In the genomic region with DNA sequence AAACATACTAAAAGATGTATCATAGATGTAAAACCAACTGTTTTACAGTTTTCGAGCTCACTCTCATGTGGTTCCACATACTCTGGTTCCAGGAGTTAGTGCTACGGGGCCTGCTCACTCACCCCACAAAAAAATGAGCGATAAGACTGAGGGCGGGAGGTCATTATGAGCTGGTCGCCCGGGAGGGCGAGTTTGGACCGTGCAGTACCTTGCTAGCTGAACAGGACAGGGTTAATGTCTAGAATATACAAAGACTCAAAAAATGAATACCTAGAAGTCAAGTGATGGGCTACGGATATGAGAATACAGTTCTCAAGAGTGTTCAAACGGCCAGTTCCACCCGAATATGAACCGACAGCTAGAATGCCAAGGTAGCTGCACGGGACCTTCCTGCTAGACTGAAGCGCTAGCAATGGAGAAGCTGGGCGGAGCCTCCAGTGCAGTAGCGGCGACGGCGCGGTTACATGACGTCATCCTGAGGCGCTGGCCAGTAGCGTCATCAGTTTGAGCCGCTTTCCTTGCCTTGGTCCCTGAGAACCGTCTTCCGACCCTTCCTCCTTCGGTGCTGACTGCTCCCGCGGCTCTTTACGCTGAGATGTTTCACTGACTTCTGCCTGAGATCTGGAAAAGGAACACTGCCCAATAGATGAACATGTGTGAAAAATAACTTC, we compare ENCODE assay signal across 8 mouse cellular contexts. TPM values are rescaled to one million over a fixed set of nuclear protein-coding genes. Genes with fewer than 3 reads are reported as not detected.
DNase-seq lines count a peak whose midpoint lies in the region; ATAC-seq and TF ChIP-seq lines count a peak whose summit lies in the region.

No protein-coding gene starts in this region.

- H3K9ac ChIP-seq in embryonic facial prominence, embryonic 15.5 days: peak overlapping the region; percentile 46
- H3K9ac ChIP-seq in limb, embryonic 14.5 days (ENCODE audit: low read depth, low read length, severe bottlenecking): peak overlapping the region; percentile 75
- peak overlapping the region; percentile 59 for H3K9ac ChIP-seq in midbrain, postnatal 0 days (replicated peaks; ENCODE audit: low read length, poor library complexity, severe bottlenecking)

- H3K9me3 ChIP-seq in embryonic facial prominence, embryonic 15.5 days (replicated peaks): no peaks in the 10 kb centered on the region
- no peaks in the 10 kb centered on the region for H3K9me3 ChIP-seq in limb, embryonic 14.5 days (ENCODE audit: control insufficient read depth, low read length)
- no peaks in the 10 kb centered on the region for H3K9me3 ChIP-seq in midbrain, postnatal 0 days (ENCODE audit: low read length)

- ATAC-seq in embryonic facial prominence, embryonic 15.5 days (ENCODE audit: insufficient number of reproducible peaks, low FRiP score, low TSS enrichment, low read depth): peak; percentile 94
- peak; percentile 98 for ATAC-seq in limb, embryonic 14.5 days (ENCODE audit: low FRiP score, low read depth)
- ATAC-seq in midbrain, postnatal 0 days (ENCODE audit: low FRiP score): peak; percentile 95

- H3K4me3 ChIP-seq in bone marrow, adult 2 months (replicated peaks; ENCODE audit: control insufficient read depth, low read depth, low read length): peak overlapping the region; percentile 60
- peak overlapping the region; percentile 70 for H3K4me3 ChIP-seq in embryonic facial prominence, embryonic 15.5 days (replicated peaks)
- peak overlapping the region; percentile 55 for H3K4me3 ChIP-seq in limb, embryonic 14.5 days (replicated peaks; ENCODE audit: low read length)
- H3K4me3 ChIP-seq in midbrain, postnatal 0 days (ENCODE audit: low read depth, low read length): peak overlapping the region; percentile 46

- peak; percentile 95 for DNase-seq in 416B (ENCODE audit: low read depth)
- DNase-seq in heart, adult 8-10 months (ENCODE audit: low spot score): peak; percentile 94
- DNase-seq in kidney, adult 9 months: peak; percentile 98
- peak; percentile 99 for DNase-seq in limb, embryonic 14.5 days (ENCODE audit: low spot score)
- DNase-seq in midbrain, postnatal 0 days (ENCODE audit: low spot score): peak; percentile 98
- DNase-seq in spleen, postnatal 14 days (ENCODE audit: low spot score in 2 of 2): peak; percentile 77 to 90

- H3K4me2 ChIP-seq in embryonic facial prominence, embryonic 15.5 days (replicated peaks): peak overlapping the region; percentile 92
- peak overlapping the region; percentile 96 for H3K4me2 ChIP-seq in limb, embryonic 14.5 days (replicated peaks; ENCODE audit: low read depth, low read length, severe bottlenecking)
- peak overlapping the region; percentile 78 for H3K4me2 ChIP-seq in midbrain, postnatal 0 days (ENCODE audit: low read depth, low read length, poor library complexity, severe bottlenecking)

- peak; percentile 82; the same call in 1 of the 2 replicates for TF ChIP-seq POLR2A in bone marrow, adult 2 months (IDR thresholded peaks at IDR 0.05; ENCODE audit: borderline replicate concordance, control insufficient read depth, low read depth, low read length)
- TF ChIP-seq POLR2A in limb, embryonic 14.5 days (IDR thresholded peaks at IDR 0.05; ENCODE audit: borderline replicate concordance, extremely low read depth, insufficient read depth, insufficient read length): peak; percentile 97; the same call in 1 of the 2 replicates

- whole genome bisulfite sequencing in bone marrow, adult 2 months: 2% methylated on average over 30 of the region's 30 CpGs
- WGBS in embryonic facial prominence, embryonic 15.5 days: 2% methylated on average over 30 of the region's 30 CpGs
- WGBS in limb, embryonic 14.5 days: 2% methylated on average over 30 of the region's 30 CpGs
- WGBS in midbrain, postnatal 0 days: 2% methylated on average over 30 of the region's 30 CpGs

- H3K4me1 ChIP-seq in bone marrow, adult 2 months (ENCODE audit: control insufficient read depth, insufficient read depth, low read length): peaks cover 1% of the 10 kb centered on the region; the same call in 1 of the 2 replicates
- H3K4me1 ChIP-seq in embryonic facial prominence, embryonic 15.5 days: peaks cover 6% of the 10 kb centered on the region
- peaks cover 4% of the 10 kb centered on the region; the same call in 1 of the 2 replicates for H3K4me1 ChIP-seq in limb, embryonic 14.5 days (ENCODE audit: control insufficient read depth, insufficient read depth, low read length)
- peaks cover 3% of the 10 kb centered on the region for H3K4me1 ChIP-seq in midbrain, postnatal 0 days (ENCODE audit: insufficient read depth, low read length)

- peaks cover 10% of the 10 kb centered on the region; the same call in 1 of the 2 replicates for H3K27me3 ChIP-seq in embryonic facial prominence, embryonic 15.5 days
- H3K27me3 ChIP-seq in limb, embryonic 14.5 days (ENCODE audit: control insufficient read depth, insufficient read depth, low read length): no peaks in the 10 kb centered on the region
- no peaks in the 10 kb centered on the region for H3K27me3 ChIP-seq in midbrain, postnatal 0 days (ENCODE audit: insufficient read depth, low read length)

- H3K27ac ChIP-seq in bone marrow, adult 2 months (ENCODE audit: control insufficient read depth, insufficient read depth, low read depth, low read length, poor library complexity): no peak overlapping the region
- peak overlapping the region; percentile 58 for H3K27ac ChIP-seq in embryonic facial prominence, embryonic 15.5 days (replicated peaks)
- peak overlapping the region; percentile 21; the same call in 1 of the 2 replicates for H3K27ac ChIP-seq in limb, embryonic 14.5 days (replicated peaks; ENCODE audit: low read depth, low read length)
- H3K27ac ChIP-seq in midbrain, postnatal 0 days (ENCODE audit: low read depth, low read length): peak overlapping the region; percentile 77

- no peak for TF ChIP-seq CTCF in bone marrow, adult 2 months (IDR thresholded peaks at IDR 0.05; ENCODE audit: control insufficient read depth, insufficient read depth, low read length)
- TF ChIP-seq CTCF in midbrain, postnatal 0 days (IDR thresholded peaks at IDR 0.05): no peak

- no peaks in the 10 kb centered on the region for H3K36me3 ChIP-seq in embryonic facial prominence, embryonic 15.5 days
- no peaks in the 10 kb centered on the region for H3K36me3 ChIP-seq in limb, embryonic 14.5 days (ENCODE audit: control insufficient read depth, insufficient read depth, low read length)
- no peaks in the 10 kb centered on the region for H3K36me3 ChIP-seq in midbrain, postnatal 0 days (ENCODE audit: insufficient read depth, low read length)

RNA-seq across cellular contexts. Expression of a gene that starts 29.4 kb away (rescaled TPM):
- not detected in 2 replicates for polyA plus RNA-seq in bone marrow, adult 2 months (2011; ENCODE audit: insufficient read depth, insufficient read length, low replicate concordance, missing spikeins)
- polyA plus RNA-seq in embryonic facial prominence, embryonic 15.5 days (2015; fragmentation: Nextera tagmentation; extraction: Ambion mirVana): 0.66 and 1.1 TPM in 2 replicates
- total RNA-seq in heart, adult 8-10 months (2022): not detected
- polyA plus RNA-seq in limb, embryonic 14.5 days (2012; rRNA removed): 4.2 and 5.1 TPM in 2 replicates
- polyA plus RNA-seq in limb, embryonic 14.5 days (2014; fragmentation: Nextera tagmentation; extraction: Ambion mirVana): 4.3 and 5.2 TPM in 2 replicates
- total RNA-seq in midbrain, postnatal 0 days (2014; rRNA removed): 12.9 TPM in 2 replicates
- 6.4 and 8.5 TPM in 2 replicates for polyA plus RNA-seq in midbrain, postnatal 0 days (2015; fragmentation: Nextera tagmentation; extraction: Ambion mirVana)

RNA-seq across cellular contexts. Expression of a gene that starts 32.7 kb away (rescaled TPM):
- 5.7 and 6.7 TPM in 2 replicates for polyA plus RNA-seq in bone marrow, adult 2 months (2011; ENCODE audit: insufficient read depth, insufficient read length, low replicate concordance, missing spikeins)
- polyA plus RNA-seq in embryonic facial prominence, embryonic 15.5 days (2015; fragmentation: Nextera tagmentation; extraction: Ambion mirVana): 22.2 and 22.3 TPM in 2 replicates
- 10 to 100 TPM; 14.5 to 20.5 (median 16.6) TPM for total RNA-seq in heart, adult 8-10 months (2022)
- 8.2 and 9.3 TPM in 2 replicates for polyA plus RNA-seq in limb, embryonic 14.5 days (2012; rRNA removed)
- 22.0 and 23.4 TPM in 2 replicates for polyA plus RNA-seq in limb, embryonic 14.5 days (2014; fragmentation: Nextera tagmentation; extraction: Ambion mirVana)
- 17.8 and 20.8 TPM in 2 replicates for total RNA-seq in midbrain, postnatal 0 days (2014; rRNA removed)
- polyA plus RNA-seq in midbrain, postnatal 0 days (2015; fragmentation: Nextera tagmentation; extraction: Ambion mirVana): 36.2 and 38.2 TPM in 2 replicates

RNA-seq across cellular contexts. Expression of a gene that starts 32.9 kb away (rescaled TPM):
- polyA plus RNA-seq in bone marrow, adult 2 months (2011; ENCODE audit: insufficient read depth, insufficient read length, low replicate concordance, missing spikeins): 12.6 and 27.9 TPM in 2 replicates
- 65.7 and 69.6 TPM in 2 replicates for polyA plus RNA-seq in embryonic facial prominence, embryonic 15.5 days (2015; fragmentation: Nextera tagmentation; extraction: Ambion mirVana)
- total RNA-seq in heart, adult 8-10 months (2022): 10 to 100 TPM; 22.0 to 29.4 (median 26.1) TPM
- polyA plus RNA-seq in limb, embryonic 14.5 days (2012; rRNA removed): 60.3 and 70.0 TPM in 2 replicates
- 64.8 and 65.7 TPM in 2 replicates for polyA plus RNA-seq in limb, embryonic 14.5 days (2014; fragmentation: Nextera tagmentation; extraction: Ambion mirVana)
- total RNA-seq in midbrain, postnatal 0 days (2014; rRNA removed): 90.0 and 90.2 TPM in 2 replicates
- 57.2 and 58.7 TPM in 2 replicates for polyA plus RNA-seq in midbrain, postnatal 0 days (2015; fragmentation: Nextera tagmentation; extraction: Ambion mirVana)
